Mouse (Mus musculus): ENCODE data around the gene Lypla2.
"Not testable (repeated sequence)": the region's sequence is repeated elsewhere in the genome, so short reads cannot be mapped to it uniquely, and the experiment has no call there.

Gene Lypla2

GRCm38 (mm10) chr4:135972556-135972906 is at the start of gene Lypla2:
Gene Lypla2, minus strand, starts transcription at chr4:135972626.
- DNase-seq (ENCODE audit: low spot score), result peak; percentile 81

- peak; percentile 99 for DNase-seq (ENCODE audit: low spot score)
These were observed 49.2 kb upstream of the Lypla2 start, which contains the start of gene Eloa for GRCm38 (mm10) chr4:136021549-136022047. Gene Eloa, minus strand, starts transcription at chr4:136021763.

- no peak for DNase-seq (ENCODE audit: low spot score)
These were observed 48.5 kb upstream of the Lypla2 start for GRCm38 (mm10) chr4:136020743-136021548.

- DNase-seq (ENCODE audit: low spot score), result no peak
These were observed 43.7 kb upstream of the Lypla2 start for GRCm38 (mm10) chr4:136016059-136016602.

GRCm38 (mm10) chr4:136010586-136010985 is 38.2 kb upstream of the Lypla2 start:
- DNase-seq (ENCODE audit: low spot score), result no peak

- no peak for DNase-seq (ENCODE audit: low spot score)
These were observed 36.5 kb upstream of the Lypla2 start for GRCm38 (mm10) chr4:136008782-136009447.

GRCm38 (mm10) chr4:136006821-136007220 is 34.4 kb upstream of the Lypla2 start:
- DNase-seq (ENCODE audit: low spot score), result no peak

GRCm38 (mm10) chr4:136004921-136005320 is 32.5 kb upstream of the Lypla2 start:
- DNase-seq (ENCODE audit: low spot score), result no peak

- DNase-seq (ENCODE audit: low spot score), result no peak
These were observed 31.8 kb upstream of the Lypla2 start for GRCm38 (mm10) chr4:136004107-136004675.

- DNase-seq (ENCODE audit: low spot score), result no peak
These were observed 22.7 kb upstream of the Lypla2 start for GRCm38 (mm10) chr4:135995118-135995517.

- DNase-seq (ENCODE audit: low spot score), result no peak
These were observed 21.5 kb upstream of the Lypla2 start for GRCm38 (mm10) chr4:135993941-135994340.

- DNase-seq (ENCODE audit: low spot score), result no peak
These were observed 15.3 kb upstream of the Lypla2 start for GRCm38 (mm10) chr4:135987714-135988113.

GRCm38 (mm10) chr4:135986943-135987710 is 14.7 kb upstream of the Lypla2 start, which contains the start of gene Pithd1:
Gene Pithd1, minus strand, starts transcription at chr4:135987264.
- DNase-seq (ENCODE audit: low spot score), result peak; percentile 84

- DNase-seq (ENCODE audit: low spot score), result no peak
These were observed 14.0 kb upstream of the Lypla2 start for GRCm38 (mm10) chr4:135986301-135986942.

GRCm38 (mm10) chr4:135985769-135986168 is 13.3 kb upstream of the Lypla2 start:
- DNase-seq (ENCODE audit: low spot score), result no peak

- no peak for DNase-seq (ENCODE audit: low spot score)
These were observed 12.8 kb upstream of the Lypla2 start for GRCm38 (mm10) chr4:135985193-135985592.

GRCm38 (mm10) chr4:135984556-135984955 is 12.1 kb upstream of the Lypla2 start:
- DNase-seq (ENCODE audit: low spot score), result no peak

GRCm38 (mm10) chr4:135981524-135982063 is 9.2 kb upstream of the Lypla2 start:
- DNase-seq (ENCODE audit: low spot score), result no peak

- DNase-seq (ENCODE audit: low spot score), result not testable (repeated sequence)
These were observed 7.8 kb upstream of the Lypla2 start for GRCm38 (mm10) chr4:135980223-135980622.

- no peak for DNase-seq (ENCODE audit: low spot score)
These were observed 3.7 kb upstream of the Lypla2 start for GRCm38 (mm10) chr4:135976146-135976545.
